9 mouse cellular contexts compared by ENCODE assay signal in genomic region chr6:136861020-136861419, GRCm38 (mm10). TPM values are rescaled to one million over a fixed set of nuclear protein-coding genes. Genes with fewer than 3 reads are reported as not detected.
DNase-seq lines count a peak whose midpoint lies in the region; ATAC-seq and TF ChIP-seq lines count a peak whose summit lies in the region.
"Had no signal": no experiment of that assay in that cellular context is flagged by ENCODE, and none has a peak within 500 bp of the region (broad histone marks: within the 10 kb centered on the region; RNA-seq: fewer than 3 reads in every experiment).

No protein-coding gene starts in this region.

- H3K27me3 ChIP-seq in G1E (ENCODE audit: insufficient read depth, low read length), result peaks cover 15% of the 10 kb centered on the region
- H3K27me3 ChIP-seq in lung, embryonic 14.5 days (ENCODE audit: insufficient read depth, low read length), result no peaks in the 10 kb centered on the region
- H3K27me3 ChIP-seq in stomach, postnatal 0 days (ENCODE audit: control insufficient read depth, insufficient read depth, low read length), result no peaks in the 10 kb centered on the region

- H3K9ac ChIP-seq in lung, embryonic 14.5 days, result no peak overlapping the region
- H3K9ac ChIP-seq in stomach, postnatal 0 days (ENCODE audit: low read length), result no peak overlapping the region

- H3K36me3 ChIP-seq in G1E (replicated peaks), result no peaks in the 10 kb centered on the region
- H3K36me3 ChIP-seq in lung, embryonic 14.5 days (ENCODE audit: insufficient read depth), result no peaks in the 10 kb centered on the region
- no peaks in the 10 kb centered on the region for H3K36me3 ChIP-seq in stomach, postnatal 0 days (ENCODE audit: control insufficient read depth, insufficient read depth, low read length)

- H3K9me3 ChIP-seq in G1E (replicated peaks), result no peaks in the 10 kb centered on the region
- no peaks in the 10 kb centered on the region for H3K9me3 ChIP-seq in lung, embryonic 14.5 days (ENCODE audit: low read depth, low read length)
- H3K9me3 ChIP-seq in stomach, postnatal 0 days (ENCODE audit: control insufficient read depth, low read length), result no peaks in the 10 kb centered on the region

- no peak for TF ChIP-seq EP300 in stomach, postnatal 0 days (optimal IDR thresholded peaks at IDR 0.05)

- H3K27ac ChIP-seq in lung, embryonic 14.5 days (ENCODE audit: low read depth), result peak overlapping the region; percentile 25
- H3K27ac ChIP-seq in stomach, postnatal 0 days (replicated peaks), result no peak overlapping the region

- H3K4me2 ChIP-seq in lung, embryonic 14.5 days, result 0 out of 2 replicates have a peak overlapping the region, but pooled peaks have one; percentile 14
- no peak overlapping the region for H3K4me2 ChIP-seq in stomach, postnatal 0 days (replicated peaks; ENCODE audit: low read depth)

- H3K4me3 ChIP-seq in G1E (ENCODE audit: low read depth, low read length), result no peak overlapping the region
- no peak overlapping the region for H3K4me3 ChIP-seq in lung, embryonic 14.5 days (ENCODE audit: low read depth, low read length)
- no peak overlapping the region for H3K4me3 ChIP-seq in stomach, postnatal 0 days (ENCODE audit: low read depth, low read length)

- peak; percentile 49 for DNase-seq in layer of hippocampus, adult 11-12 months (ENCODE audit: low spot score)
- DNase-seq in layer of hippocampus, postnatal 36 days, result no peak
- DNase-seq in G1E (ENCODE audit: low spot score), result peak; percentile 29
- peak; percentile 35 to 50 for DNase-seq in cerebellum, postnatal 14 days
- peak; percentile 93 for DNase-seq in lung, embryonic 14.5 days
- no peak for DNase-seq in stomach, postnatal 0 days (ENCODE audit: low spot score)
- no peak for DNase-seq in spleen, postnatal 10 days (ENCODE audit: low spot score in 2 of 2)

- peaks cover 40% of the 10 kb centered on the region for H3K4me1 ChIP-seq in G1E (ENCODE audit: insufficient read depth, low read depth, low read length)
- peaks cover 21% of the 10 kb centered on the region for H3K4me1 ChIP-seq in lung, embryonic 14.5 days (ENCODE audit: insufficient read depth)
- peaks cover 3% of the 10 kb centered on the region; the same call in 1 of the 2 replicates for H3K4me1 ChIP-seq in stomach, postnatal 0 days (replicated peaks; ENCODE audit: control insufficient read depth, insufficient read depth)

- peak; percentile 35; the same call in 1 of the 2 replicates for TF ChIP-seq CTCF in G1E (IDR thresholded peaks at IDR 0.05; ENCODE audit: low read depth, low read length)
- TF ChIP-seq CTCF in lung, embryonic 14.5 days (IDR thresholded peaks at IDR 0.05; ENCODE audit: low read depth), result peak; percentile 89
- TF ChIP-seq CTCF in stomach, postnatal 0 days (IDR thresholded peaks at IDR 0.05; ENCODE audit: low read depth), result peak; percentile 96

- ATAC-seq in G1E (ENCODE audit: extremely low read depth, insufficient number of reproducible peaks, low FRiP score, poor library complexity, severe bottlenecking), result no peak
- ATAC-seq in hematopoietic stem cell, adult 5-6 weeks (replicated peaks in 1 of 2; ENCODE audit: insufficient read depth in 1 of 2, low FRiP score in 2 of 2, low TSS enrichment in 1 of 2, low read depth in 1 of 2, poor library complexity in 2 of 2, severe bottlenecking in 2 of 2), result peak; percentile 27 to 54; a peak in 2 of 4 replicates
- 0 out of 2 replicates have a peak, but pooled peaks have one; percentile 5 for ATAC-seq in lung, embryonic 14.5 days (ENCODE audit: insufficient read depth)
- peak; percentile 67 for ATAC-seq in stomach, postnatal 0 days (ENCODE audit: low FRiP score, low TSS enrichment)

- WGBS in lung, embryonic 14.5 days, result 19% methylated on average over 9 of the region's 9 CpGs
- WGBS in stomach, postnatal 0 days, result 28% methylated on average over 9 of the region's 9 CpGs

RNA-seq across cellular contexts. Expression of gene Art4, which starts 3.5 kb away (rescaled TPM):
- not detected for total RNA-seq in layer of hippocampus, postnatal 36 days (2021)
- total RNA-seq in G1E (2014; fragmentation: Nextera tagmentation), result 14.2 and 27.8 TPM in 2 replicates
- total RNA-seq in G1E (2017), result 30.5 and 31.7 TPM in 2 replicates
- polyA plus RNA-seq in G1E (2012), result 1.7 and 1.8 TPM in 2 replicates
- 28.5 and 34.5 TPM in 2 replicates for total RNA-seq in hematopoietic stem cell, adult 5-6 weeks (2017)
- 3.3 and 3.6 TPM in 2 replicates for polyA plus RNA-seq in lung, embryonic 14.5 days (2014; fragmentation: Nextera tagmentation; extraction: Ambion mirVana)
- 3.2 and 3.3 TPM in 2 replicates for polyA plus RNA-seq in stomach, postnatal 0 days (2015; fragmentation: Nextera tagmentation; extraction: Ambion mirVana)

RNA-seq across cellular contexts. Expression of gene Mgp, which starts 14.6 kb away (rescaled TPM):
- 10 to 100 TPM; 16.1 to 37.1 TPM for total RNA-seq in layer of hippocampus, postnatal 36 days (2021)
- total RNA-seq in G1E (2014; fragmentation: Nextera tagmentation) (not detected in 2 replicates), G1E (2017) (0.16 and 0.41 TPM in 2 replicates)
- not detected in 2 replicates for polyA plus RNA-seq in G1E (2012)
- not detected in 2 replicates for total RNA-seq in hematopoietic stem cell, adult 5-6 weeks (2017)
- polyA plus RNA-seq in lung, embryonic 14.5 days (2014; fragmentation: Nextera tagmentation; extraction: Ambion mirVana), result 768 and 894 TPM in 2 replicates
- polyA plus RNA-seq in stomach, postnatal 0 days (2015; fragmentation: Nextera tagmentation; extraction: Ambion mirVana), result 392 and 473 TPM in 2 replicates

RNA-seq across cellular contexts. Expression of gene Smco3, which starts 25.8 kb away (rescaled TPM):
- 10 to 100 TPM in 1 of 2 experiments, 1 to 10 TPM in 1; 7.1 to 10.1 TPM for total RNA-seq in layer of hippocampus, postnatal 36 days (2021)
- total RNA-seq in G1E (2014; fragmentation: Nextera tagmentation) (not detected in 2 replicates), G1E (2017) (0.12 and 0.38 TPM in 2 replicates)
- not detected in 2 replicates for polyA plus RNA-seq in G1E (2012)
- total RNA-seq in hematopoietic stem cell, adult 5-6 weeks (2017), result 0.31 TPM in 1 of 2 replicates, not detected in the other
- 1.6 and 2.9 TPM in 2 replicates for polyA plus RNA-seq in lung, embryonic 14.5 days (2014; fragmentation: Nextera tagmentation; extraction: Ambion mirVana)
- 0.56 and 0.63 TPM in 2 replicates for polyA plus RNA-seq in stomach, postnatal 0 days (2015; fragmentation: Nextera tagmentation; extraction: Ambion mirVana)
- polyA plus RNA-seq: small intestine, adult 2 months had no signal

RNA-seq across cellular contexts. Expression of gene Wbp11, which starts 33.0 kb away (rescaled TPM):
- 100 to 1,000 TPM; 119 to 130 TPM for total RNA-seq in layer of hippocampus, postnatal 36 days (2021)
- total RNA-seq in G1E (2014; fragmentation: Nextera tagmentation) (172 and 202 TPM in 2 replicates), G1E (2017) (35.3 and 49.0 TPM in 2 replicates)
- 307 and 347 TPM in 2 replicates for polyA plus RNA-seq in G1E (2012)
- total RNA-seq in hematopoietic stem cell, adult 5-6 weeks (2017), result 48.6 and 59.2 TPM in 2 replicates
- polyA plus RNA-seq in lung, embryonic 14.5 days (2014; fragmentation: Nextera tagmentation; extraction: Ambion mirVana), result 130 and 134 TPM in 2 replicates
- polyA plus RNA-seq in stomach, postnatal 0 days (2015; fragmentation: Nextera tagmentation; extraction: Ambion mirVana), result 39.8 and 42.8 TPM in 2 replicates

RNA-seq across cellular contexts. Expression of gene BC049715, which starts 33.6 kb away (rescaled TPM):
- 1 to 10 TPM; 4.2 to 6.0 TPM for total RNA-seq in layer of hippocampus, postnatal 36 days (2021)
- total RNA-seq in G1E (2014; fragmentation: Nextera tagmentation) (2.0 and 2.6 TPM in 2 replicates), G1E (2017) (1.5 and 1.9 TPM in 2 replicates)
- polyA plus RNA-seq in G1E (2012), result 2.6 and 4.2 TPM in 2 replicates
- 1.8 and 3.9 TPM in 2 replicates for total RNA-seq in hematopoietic stem cell, adult 5-6 weeks (2017)
- polyA plus RNA-seq in lung, embryonic 14.5 days (2014; fragmentation: Nextera tagmentation; extraction: Ambion mirVana), result 1.5 and 1.9 TPM in 2 replicates
- polyA plus RNA-seq in stomach, postnatal 0 days (2015; fragmentation: Nextera tagmentation; extraction: Ambion mirVana), result 0.46 and 0.96 TPM in 2 replicates

Comparison
In these comparisons a context has a peak if more than half of its experiments do, and no peak if none do; other contexts are left out.
1. DNase-seq: peak in layer of hippocampus, adult 11-12 months (single experiment), G1E (single experiment), cerebellum, postnatal 14 days (2 of 2) and lung, embryonic 14.5 days (single experiment); none in layer of hippocampus, postnatal 36 days (0 of 2), stomach, postnatal 0 days (single experiment) and spleen, postnatal 10 days (0 of 2).
2. CTCF ChIP-seq: peak in every context shown above with its lines; median percentile 96 in stomach, postnatal 0 days; 89 in lung, embryonic 14.5 days; 35 in G1E.
3. RNA of gene Art4, which starts 3.5 kb away (total RNA-seq): 28.5 to 34.5 TPM in hematopoietic stem cell, adult 5-6 weeks and 14.2 to 31.7 TPM in G1E; not detected in layer of hippocampus, postnatal 36 days; every median in the first group is over 10 times any median in the second.
4. RNA of gene Mgp, which starts 14.6 kb away (total RNA-seq): 16.1 to 37.1 TPM in layer of hippocampus, postnatal 36 days; 0.16 to 0.41 TPM in G1E and not detected in hematopoietic stem cell, adult 5-6 weeks; every median in the first group is over 10 times any median in the second.